Mouse (Mus musculus): ENCODE data around the gene Hrh1.
A peak's percentile ranks its signal among the peaks of the same experiment; 100 is the strongest.

Gene Hrh1

DNA sequence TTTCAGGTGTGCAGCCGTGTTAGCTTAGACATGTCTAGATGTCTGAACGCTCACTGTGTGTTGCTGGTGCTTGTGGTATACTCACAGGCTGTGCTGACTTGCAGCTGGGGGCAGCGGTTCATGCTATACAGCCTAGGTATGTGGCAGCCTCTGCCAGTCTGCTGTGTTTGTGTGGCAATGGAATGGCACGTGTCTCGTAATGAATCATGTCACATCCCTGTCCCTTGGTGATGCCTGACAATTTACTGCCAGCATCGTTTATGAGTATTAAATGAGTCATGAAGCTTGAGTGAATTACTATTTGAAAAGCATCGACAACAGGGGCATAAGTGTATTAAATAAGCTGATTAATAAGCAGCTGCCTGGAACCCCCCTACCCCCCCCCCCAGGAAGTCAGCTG is 9.3 kb downstream of the Hrh1 start:
- DNase-seq: no peak

DNA sequence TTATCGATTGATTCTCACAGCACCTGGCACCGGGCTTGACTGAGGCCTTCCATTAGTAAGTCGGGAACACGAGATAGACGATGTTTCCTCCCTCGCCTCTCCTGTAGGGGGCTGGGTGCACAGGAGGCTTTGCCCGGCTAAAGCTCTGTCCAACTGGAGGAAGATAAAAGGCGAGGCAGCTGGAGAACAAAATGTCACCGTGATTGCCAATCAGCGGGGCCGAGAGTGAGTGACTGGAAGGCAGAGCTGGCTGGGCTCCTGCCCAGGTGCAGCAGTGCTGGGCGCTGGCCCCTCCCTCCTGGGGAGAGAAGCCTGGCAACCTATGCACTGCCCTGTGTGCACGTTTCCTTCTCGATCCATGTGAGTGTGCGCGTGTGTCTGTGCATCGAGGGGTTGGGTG is 10.5 kb downstream of the Hrh1 start:
- no peak for DNase-seq

DNA sequence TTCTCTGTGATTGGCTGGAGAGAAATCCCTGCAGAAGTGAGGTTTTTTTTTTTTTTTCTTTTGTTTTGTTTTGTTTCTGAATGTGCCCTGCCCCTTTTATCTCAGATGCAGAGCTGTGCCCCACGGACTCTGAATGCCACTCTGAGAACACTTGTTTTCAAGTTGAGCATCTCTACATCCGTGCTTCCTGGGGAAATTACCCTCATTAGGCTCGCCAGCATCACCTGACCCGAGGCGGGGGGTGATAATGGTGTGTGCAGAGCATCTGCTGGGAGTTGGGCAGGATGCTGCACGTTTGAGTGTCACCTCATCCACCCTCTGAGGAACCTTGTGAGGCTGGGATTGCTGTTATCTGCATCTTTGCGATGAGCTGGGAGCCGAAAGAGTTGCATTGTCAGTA is 14.2 kb downstream of the Hrh1 start:
- no peak for DNase-seq

DNA sequence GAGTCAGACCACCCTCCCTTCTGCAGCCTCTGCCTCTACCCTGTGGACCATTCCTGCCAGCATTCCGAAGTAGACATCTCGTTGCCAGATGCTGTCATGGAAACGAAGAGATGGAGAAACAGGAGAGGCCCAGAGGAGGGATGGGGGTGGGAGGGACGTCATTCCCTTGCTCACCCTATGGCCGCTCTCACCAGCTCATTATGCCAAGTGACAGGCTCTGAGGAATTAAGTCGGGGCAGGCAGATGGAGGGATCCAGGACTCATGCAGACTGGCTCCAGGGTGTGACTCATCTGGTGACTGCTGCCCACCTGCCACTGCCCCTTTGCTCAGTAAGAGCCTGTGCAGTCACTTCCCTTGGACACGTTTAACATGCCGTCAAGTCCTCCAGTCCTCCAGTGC is 16.8 kb downstream of the Hrh1 start:
- no peak for DNase-seq

DNA sequence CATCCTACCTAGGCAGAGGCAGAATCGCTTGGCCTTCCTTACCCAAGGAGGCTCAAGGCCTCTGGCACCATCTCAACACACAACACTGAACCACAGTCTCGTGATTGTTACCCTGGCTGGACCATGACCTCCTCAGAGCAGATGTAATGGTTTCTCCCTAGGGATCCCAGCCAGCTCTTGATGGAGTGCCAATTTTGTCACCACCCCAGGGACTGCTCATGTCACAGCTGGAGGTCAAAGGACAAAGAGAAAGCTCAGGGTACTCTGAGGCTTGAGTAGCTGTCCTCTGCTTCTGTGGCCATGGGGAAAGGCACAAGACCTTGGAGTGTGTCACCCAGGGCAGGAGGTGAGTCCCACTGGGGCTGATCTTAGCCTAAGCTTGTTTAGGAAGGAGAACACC is 20.3 kb downstream of the Hrh1 start:
- DNase-seq: peak; percentile 65

DNA sequence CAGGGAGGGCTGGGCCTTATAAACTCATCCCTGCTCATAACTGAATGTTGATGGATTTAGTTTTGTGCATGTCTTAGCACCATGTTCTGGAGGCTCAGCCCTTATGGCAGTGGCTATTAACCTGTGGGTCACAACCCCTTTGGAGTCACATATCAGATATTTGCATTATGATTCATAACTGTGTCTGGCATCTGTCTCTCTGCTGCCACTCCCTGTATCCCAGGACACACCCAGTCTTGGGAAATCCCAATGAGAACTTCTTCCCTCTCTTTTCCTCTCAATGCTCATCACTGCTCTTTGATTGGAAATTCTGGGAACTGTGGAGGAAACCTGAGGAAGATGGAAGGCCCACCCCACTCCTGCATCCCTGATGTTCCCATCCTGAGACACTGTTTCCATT is 23.3 kb downstream of the Hrh1 start:
- DNase-seq: no peak

DNA sequence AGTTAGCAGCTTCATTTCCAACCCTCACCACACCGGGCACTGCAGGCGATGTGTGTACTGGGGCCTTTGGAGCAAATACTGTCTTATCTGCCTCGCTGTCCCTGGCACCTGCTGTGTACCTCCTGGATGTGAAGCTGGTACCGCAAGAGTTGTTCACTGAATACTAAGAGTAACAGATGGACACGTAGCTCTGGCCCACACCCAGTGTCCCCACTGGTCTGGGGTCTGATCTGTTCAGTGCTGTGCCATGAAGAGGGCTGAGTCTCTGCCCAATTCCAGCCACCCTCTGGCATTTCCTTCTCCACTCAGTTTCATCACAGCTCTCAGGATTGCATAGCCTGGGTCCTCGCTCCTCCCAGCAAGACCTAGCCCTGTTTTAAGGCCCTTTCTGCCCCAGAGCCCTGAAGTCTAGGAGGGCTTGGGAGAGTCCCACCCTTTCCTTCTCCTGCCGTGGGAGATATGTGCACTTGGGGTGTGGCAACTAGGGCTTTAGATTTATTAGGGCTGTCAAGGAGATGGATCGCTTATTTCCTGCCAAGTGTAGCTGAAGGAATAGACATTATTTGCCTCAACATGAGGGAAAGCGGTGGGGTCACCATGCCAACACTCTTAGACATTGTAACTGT is 25.4 kb downstream of the Hrh1 start:
- DNase-seq: no peak

DNA sequence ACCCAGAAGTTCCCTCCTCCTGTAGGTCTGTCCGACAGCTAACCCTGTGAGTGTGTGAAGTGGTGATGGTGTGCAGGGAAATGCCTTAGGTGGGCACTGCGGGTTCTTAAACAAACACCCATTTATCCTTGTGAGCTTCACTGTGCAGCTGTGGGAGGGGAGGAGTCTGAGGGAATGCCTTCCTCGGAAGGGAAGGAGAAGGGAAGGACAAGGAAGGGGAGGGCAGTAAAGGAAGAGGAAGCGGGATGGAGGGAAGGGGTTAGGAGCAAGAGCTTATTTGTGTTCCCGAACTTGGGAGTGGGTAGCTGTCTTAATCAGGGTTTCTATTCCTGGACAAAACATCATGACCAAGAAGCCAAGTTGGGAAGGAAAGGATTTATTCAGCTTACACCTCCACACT is 27.6 kb downstream of the Hrh1 start:
- DNase-seq: no peak

DNA sequence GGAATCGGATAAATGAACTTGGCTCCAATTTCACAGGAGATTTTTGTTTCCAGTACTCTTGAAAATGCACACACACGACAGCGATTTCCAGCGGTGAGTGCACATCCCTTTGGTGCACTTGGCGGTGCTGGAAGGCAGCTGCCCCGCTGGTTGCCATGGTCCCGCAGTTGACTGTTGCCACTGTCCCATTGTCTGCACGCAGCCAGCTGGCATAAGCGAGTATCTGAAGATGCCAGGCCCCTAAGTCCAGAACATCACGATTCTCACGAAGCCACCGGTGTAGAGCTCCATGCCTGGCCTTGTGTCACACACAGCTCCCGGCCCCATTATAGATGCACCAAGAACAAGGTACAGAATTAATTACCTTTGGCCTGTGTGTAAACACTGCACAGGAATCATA is 29.9 kb downstream of the Hrh1 start:
- no peak for DNase-seq

DNA sequence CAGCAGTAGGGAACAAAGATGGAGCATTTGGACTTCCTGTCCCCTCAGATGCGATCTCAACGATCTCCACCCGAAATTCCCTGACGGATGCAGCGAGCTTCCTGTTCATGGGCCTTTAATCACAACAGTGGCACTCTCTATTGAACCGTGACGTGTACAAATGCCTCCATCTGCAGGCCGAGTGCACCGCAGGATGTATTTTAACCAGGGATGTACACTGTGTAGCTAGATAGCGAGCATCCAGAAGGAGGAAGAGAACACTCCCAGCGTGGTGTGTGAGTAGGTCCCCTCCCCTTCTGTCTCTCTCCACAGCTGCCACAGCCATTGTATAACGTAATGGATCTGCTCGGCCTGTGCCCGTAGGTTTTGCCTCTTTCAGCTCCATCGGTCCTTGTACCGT is 31.1 kb downstream of the Hrh1 start:
- DNase-seq: peak; percentile 6

DNA sequence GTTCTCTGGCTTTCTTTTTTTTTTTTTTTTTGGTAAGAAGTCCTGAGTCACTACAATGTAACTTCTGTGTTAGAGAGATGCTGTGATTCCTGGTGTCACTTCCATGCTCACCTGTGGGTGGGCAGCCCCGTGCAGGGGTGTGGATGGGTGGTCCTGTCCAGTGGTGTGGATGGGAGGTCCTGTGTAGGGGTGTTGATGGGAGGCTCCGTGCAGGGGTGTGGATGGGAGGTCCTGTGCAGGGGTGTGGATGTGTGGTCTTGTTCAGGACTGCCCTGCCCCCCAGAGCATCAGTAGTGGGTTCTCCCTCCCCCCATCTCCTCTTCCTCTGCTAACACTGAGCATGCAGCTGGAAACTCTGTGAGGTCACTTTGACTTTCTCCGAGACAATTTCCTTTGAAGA is 34.9 kb downstream of the Hrh1 start:
- no peak for DNase-seq

DNA sequence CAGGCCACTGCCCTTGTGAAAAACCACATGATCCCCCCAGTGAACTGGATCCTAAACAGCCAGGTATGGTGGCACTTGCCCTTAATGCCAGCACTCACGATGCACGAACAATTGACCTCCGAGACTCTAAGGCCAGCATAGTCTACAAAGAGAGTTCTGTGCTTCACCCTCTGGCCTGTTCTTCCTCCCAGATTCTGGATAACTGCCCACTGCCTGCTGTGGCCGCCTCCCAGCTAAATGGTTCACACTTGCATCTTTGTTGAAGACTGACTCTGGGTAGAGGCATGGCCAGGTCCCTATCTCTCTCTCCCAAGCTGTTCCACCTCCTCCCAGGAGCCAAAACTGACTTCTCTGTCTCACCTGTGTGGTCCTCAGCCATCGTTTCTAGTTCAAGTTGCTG is 36.8 kb downstream of the Hrh1 start:
- DNase-seq: no peak

DNA sequence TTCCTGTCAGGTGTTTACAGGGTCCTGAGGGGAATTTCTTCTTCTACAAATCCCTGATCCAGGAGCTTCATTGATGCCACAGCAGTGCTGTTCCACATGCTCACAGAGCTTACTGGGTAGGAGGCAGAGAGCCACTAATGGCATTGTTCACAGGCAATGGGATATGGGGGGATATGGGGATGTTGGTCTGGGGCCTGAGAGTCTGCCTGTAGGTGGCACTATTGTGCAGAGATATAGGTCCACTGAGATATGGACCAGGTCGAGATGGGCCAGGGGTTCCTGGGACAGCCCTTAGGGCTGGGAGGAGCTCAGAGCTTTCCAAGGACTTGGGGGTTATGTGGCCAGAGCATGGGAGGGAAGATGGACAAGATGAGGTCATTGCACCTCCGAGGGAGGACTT is 42.6 kb downstream of the Hrh1 start:
- DNase-seq: no peak

DNA sequence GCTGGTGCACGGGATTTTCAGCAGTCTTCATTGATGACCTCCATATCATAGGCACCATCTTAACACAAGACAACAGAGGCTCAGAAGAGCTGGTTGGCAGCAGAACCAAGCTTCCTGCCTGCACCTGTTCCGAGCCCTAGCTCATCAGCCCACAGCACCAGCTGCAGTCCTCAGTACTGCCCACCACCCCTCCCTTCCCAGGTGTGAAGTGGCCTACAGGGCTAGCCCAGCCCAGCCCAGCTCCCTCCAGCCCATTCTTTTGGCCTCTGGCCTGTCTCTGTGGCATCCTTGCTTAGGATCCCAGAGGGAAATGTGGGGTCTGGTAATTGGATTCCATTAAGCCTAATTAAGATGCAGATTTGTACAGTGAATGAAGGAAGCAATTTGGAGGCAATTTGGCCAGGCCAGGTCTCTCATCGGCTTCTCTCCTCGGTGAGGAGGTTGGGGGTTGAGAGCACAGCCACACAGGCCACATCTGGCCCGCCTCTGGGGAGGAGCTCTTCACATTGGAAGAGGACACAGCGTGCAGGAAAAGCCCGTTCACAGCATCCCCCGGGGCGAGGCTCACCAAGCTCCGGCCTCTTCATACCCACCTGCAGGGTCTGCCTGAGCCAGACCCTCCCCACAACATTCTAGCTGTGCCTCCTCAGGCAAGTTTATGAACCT is 43.2 kb downstream of the Hrh1 start:
- no peak for DNase-seq

DNA sequence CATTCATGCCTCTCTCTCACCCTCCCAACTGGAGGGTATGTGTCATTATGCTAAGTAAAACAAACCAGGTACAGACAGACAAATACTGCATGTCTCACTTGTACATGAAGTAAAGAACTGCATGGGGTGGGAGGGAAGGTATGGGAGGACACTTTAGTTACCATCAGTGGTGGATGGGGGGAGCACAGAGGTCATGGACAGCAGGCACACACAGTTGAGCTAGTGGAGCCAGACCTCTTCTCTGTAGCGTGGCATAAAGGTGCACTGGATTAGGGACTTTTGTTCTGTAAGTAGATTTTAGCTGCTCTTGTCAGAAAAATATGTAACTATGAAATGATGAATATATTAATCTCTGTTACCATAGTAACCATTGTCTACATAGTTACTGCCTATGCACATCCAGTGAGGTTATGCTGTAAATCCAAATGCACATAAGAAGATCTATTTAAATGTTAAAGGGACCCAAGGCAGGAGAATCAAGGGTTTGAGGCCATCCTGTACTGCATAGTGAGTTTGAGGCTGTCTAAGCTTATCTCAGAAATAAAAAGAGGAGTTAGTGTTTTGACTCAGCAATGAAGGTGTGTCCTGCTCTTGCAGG is 46.6 kb downstream of the Hrh1 start:
- DNase-seq: no peak

DNA sequence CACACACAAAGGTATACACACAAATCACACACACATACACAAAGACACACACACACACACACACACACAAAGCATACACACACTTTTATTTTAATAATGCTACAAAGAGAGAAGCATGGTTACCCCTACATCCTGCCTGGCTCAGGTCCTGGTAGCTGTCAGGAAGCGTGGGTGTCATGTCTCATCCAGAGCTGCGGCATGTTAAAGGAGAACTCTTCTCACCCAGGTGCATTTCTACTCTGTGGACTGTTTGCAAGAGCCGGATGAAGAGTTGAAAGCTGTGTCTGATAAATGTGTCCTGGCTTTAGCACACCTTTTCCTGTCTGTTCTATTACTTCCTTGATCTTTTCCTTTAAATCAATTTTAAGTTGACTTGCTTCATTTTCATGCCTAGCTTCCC is 47.2 kb downstream of the Hrh1 start:
- DNase-seq: no peak

DNA sequence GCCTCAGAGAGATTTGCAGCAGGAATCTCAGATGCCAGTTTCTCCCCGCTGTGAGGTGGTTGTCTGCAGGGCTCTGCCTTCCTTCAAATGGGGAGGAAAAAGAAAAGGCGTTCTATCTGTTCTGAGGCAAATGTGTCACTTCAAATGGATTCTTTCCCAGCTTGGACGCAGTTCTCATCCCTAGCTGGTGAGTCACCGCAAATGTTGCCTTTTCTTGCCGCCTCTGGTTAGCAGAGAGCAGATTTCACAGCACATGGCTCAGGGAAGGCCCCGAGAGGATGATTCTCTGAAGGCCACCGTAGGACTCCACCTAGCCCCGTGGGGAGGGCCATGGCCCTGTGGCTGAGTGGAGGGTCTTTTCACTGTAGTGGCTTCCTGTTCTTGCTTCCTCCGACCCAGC is 51.2 kb downstream of the Hrh1 start:
- DNase-seq: peak; percentile 13

DNA sequence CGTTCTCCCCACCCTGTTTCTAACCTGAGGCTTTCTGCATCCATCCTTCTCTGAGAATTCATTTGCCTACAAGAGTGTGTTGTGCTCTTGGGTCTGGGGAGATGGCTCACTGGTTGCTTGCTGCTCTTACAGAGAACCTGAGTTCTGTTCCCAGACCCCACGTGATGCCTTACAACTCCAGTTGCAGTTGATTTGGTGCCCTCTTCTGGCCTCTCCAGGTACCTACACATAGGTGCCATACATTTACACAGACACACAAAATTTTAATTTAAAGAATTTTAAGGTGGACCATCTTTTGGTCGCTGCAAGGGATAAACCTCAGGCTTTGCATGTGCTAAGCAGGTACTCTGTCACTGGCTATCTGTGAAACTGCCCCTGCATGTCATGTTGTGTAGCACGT is 57.5 kb downstream of the Hrh1 start:
- DNase-seq: no peak

DNA sequence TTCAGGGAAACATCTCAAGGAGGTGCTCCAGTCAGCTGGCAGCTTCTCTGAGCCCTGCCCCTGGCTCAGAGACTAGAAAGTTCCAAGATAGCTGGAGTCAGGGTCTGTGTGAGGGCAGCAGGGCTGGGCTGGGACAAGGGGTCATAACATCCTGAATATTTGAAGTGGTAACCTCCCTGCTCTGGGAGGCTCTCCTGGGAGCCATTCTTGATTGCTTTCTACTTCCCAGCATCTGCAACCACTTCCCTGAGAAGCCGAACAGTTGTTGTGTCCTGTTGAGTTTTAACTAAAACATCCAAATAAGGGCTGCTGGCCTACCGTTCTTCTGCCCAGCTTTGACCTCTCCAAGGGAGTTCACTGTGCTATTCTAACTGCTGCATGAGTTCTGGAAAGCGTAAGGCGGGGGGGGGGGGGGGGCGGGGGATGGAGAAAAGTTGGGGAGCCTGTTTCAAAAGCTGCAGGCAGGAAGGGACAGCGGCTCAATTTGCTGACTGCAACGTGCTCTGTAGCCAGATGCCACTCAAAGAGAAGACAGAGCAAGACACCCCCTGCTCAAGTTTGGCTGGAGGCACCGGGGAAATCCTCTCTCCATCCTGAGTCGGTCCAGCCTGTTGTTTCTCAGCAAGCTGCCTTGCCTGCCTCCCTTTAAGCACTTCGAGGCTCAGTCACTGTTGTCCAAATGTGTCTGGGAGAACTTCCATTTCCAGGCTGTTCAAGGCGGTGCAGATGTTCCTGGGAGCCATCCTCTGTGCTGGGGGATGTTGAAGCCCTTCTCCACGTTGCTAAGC is 58.7 kb downstream of the Hrh1 start:
- no peak for DNase-seq

DNA sequence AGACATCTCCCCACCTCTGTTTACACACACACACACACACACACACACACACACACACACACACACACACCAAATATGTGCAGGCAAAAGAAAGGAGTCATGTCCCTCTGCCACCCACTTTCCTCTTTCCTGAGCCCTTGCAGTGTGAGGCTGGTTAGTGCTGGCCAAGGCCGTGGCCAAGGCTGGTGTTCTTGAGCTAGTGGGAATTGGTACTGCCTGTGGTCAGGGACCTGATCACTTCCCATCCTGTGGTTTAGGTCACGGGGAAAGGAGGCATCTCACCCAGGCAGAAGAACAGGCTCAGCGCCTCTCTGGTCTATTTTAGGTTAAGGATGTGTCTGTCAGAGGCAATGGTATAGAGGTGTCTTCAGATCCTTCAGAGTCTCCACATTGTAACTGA is 59.6 kb downstream of the Hrh1 start:
- DNase-seq: peak; percentile 27

DNA sequence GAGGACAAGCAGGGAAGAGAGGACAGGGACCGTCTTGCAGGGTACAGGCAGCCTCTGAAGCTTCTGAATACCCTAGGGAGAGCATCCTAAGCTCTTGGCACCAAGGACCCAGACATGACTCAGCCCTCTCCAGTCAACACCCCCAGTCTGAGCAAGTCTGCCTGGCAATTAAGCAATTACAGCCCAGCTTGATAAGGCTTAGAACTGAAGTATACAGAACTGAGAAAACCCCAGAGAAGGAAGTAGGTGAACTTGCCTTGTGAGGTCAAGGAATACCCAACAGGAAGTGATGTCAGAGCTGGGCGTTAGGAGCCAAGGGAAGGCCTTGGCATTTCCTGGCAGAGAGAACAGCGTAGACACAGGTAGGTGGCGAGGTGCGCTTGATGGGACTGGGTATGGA is 60.5 kb downstream of the Hrh1 start:
- peak; percentile 59 for DNase-seq

DNA sequence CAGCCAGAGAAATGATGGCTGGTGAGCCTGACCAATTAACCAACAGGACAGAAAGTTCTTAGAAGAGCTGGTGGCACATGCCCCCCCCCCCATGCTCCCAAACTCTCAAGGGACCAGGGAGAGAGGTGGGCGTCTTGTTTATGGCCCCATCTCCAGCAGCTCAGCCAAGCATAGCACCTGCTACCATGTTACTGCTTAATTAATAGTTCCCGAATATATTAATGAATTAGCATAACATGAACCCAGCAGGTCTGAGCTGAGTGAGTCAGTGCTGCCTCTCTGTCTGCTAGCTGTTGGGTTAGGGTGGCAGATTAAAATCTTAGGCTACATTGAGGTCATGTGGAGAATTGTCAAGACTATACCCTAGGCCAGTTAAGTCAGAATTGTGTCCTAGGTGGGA is 62.2 kb downstream of the Hrh1 start:
- no peak for DNase-seq

DNA sequence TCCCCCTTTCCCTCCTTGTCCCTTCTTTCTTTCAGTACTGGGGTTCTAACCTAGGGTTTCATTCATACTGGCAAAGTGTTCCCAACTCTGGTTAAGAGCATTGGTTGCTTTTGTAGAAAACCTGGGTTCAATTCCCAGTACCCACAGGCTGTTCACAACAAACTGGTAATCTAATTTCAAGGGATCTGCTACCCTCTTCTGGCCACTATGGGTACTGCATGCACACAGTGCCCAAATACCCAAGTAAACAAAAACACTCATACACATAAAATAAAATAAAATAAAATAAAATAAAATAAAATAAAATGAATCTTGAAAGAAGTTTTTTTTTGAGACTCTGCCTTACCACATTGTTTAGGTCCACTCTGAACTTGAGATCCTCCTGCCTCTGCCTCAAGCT is 63.8 kb downstream of the Hrh1 start:
- DNase-seq: peak; percentile 39

DNA sequence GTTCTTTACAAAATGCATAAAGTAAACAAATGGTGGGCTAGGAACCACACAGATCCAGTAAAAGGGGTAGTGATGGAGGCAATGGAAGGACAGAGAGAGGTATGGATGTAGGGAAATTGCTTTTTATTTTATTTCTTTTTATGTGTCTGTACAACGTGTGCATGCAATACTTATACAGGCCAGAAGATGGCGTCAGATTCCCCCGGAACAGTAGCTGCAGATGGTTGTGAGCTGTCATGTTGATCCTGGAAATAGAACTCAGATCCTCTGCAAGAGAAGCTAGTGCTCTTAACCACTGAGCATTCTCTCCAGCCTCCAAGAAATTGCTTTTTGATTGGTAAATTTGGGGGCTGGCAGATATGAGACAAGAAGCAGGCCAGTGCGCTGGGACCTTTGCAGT is 65.0 kb downstream of the Hrh1 start:
- peak; percentile 31 for DNase-seq
